Mouse (Mus musculus): ENCODE measurements around the gene Gm3411. TPM values are rescaled to one million over a fixed set of nuclear protein-coding genes. Genes with fewer than 3 reads are reported as not detected.

Gene Gm3411
- total RNA-seq (2023), result 0.35 TPM in 1 of 4 replicates, not detected in the others

GRCm38 (mm10) chr14:6286931-6287715 is at the start of gene Gm3411:
TSS of gene Gm3411 (minus strand) at chr14:6287250.

DNA sequence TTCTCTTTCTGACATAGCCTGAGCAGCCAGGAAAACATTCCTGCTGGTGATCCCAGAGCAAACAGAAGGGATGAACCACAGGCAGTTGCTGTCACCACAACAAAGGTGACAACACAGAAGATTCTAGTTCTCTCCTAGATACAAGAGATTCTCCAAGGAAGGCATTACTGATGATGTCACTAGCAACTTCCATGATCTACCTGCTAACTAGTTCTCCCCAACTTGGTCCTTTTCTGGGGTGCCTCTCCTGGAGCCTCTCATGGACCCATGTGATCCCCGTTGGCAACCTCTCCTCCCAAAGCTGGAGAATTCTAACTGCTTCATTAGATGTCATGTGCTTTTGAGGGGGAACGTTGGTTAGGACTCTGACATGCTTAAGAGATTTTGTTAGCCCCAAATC is 17.7 kb upstream of the Gm3411 start, which contains the start of gene Gm21103:
Gm21103 (minus strand) TSS at position 101 of the 400 bp plus-strand sequence.

DNA sequence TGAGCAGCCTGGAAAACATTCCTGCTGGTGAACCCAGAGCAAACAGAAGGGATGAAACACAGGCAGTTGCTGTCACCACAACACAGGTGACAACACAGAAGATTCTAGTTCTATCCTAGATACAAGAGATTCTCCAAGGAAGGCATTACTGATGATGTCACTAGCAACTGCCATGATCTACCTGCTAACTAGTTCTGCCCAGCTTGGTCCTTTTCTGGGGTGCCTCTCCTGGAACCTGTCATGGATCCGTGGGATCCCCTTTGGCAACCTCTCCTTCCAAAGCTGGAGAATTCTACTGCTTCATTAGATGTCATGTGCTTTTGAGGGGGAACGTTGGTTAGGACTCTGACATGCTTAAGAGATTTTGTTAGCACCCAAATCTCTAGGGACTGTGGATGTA is 67.9 kb downstream of the Gm3411 start, which contains the start of gene Gm21560:
Gm21560 (minus strand) TSS at position 101 of the 400 bp plus-strand sequence.

Other genes starting within 250 kb of the Gm3411 start
- not detected in 4 replicates for gene Gm6337, start 229.0 kb downstream of the Gm3411 start, total RNA-seq (2023)
- gene Gm8206, start 193.3 kb downstream of the Gm3411 start, total RNA-seq (2023), result not detected in 4 replicates
- gene Gm3468, start 178.6 kb downstream of the Gm3411 start, total RNA-seq (2023), result not detected in 4 replicates
- gene Gm3476, start 161.4 kb downstream of the Gm3411 start, total RNA-seq (2023), result not detected in 4 replicates
- gene Gm21560, start 68.0 kb downstream of the Gm3411 start, total RNA-seq (2023), result not detected in 4 replicates
- gene Gm21103, start 17.6 kb upstream of the Gm3411 start, total RNA-seq (2023), result not detected in 4 replicates
- not detected in 4 replicates for gene Gm3618, start 56.4 kb upstream of the Gm3411 start, total RNA-seq (2023)
- gene Gm16440, start 103.1 kb upstream of the Gm3411 start, total RNA-seq (2023), result not detected in 4 replicates
- gene Gm3591, start 125.2 kb upstream of the Gm3411 start, total RNA-seq (2023), result 0.57 TPM in 1 of 4 replicates, not detected in the others
- gene Gm3594, start 157.4 kb upstream of the Gm3411 start, total RNA-seq (2023), result not detected in 4 replicates

All from B cell, adult 62 days (primary cell).